Mouse (Mus musculus) midbrain, embryonic 16.5 days (tissue): Measurements from ENCODE around the gene 4930590J08Rik. TPM values are rescaled to one million over a fixed set of nuclear protein-coding genes. Genes with fewer than 3 reads are reported as not detected.
"Not testable (repeated sequence)": the region's sequence is repeated elsewhere in the genome, so short reads cannot be mapped to it uniquely, and the experiment has no call there.

ENCODE experiments used
- ATAC-seq: fragments of 200-750 bp; cut with Nextera tagmentation; 2 replicates; pipeline ENCODE4 v1.8.0; 2017; ENCODE audit warnings: moderate TSS enrichment
- H3K27ac ChIP-seq: fragments of 300-500 bp; sonication (generic); 2 replicates; pipeline ENCODE4 v1.5.1; 2014; ENCODE audit warnings: mild to moderate bottlenecking, low read length, mixed read lengths
- H3K27me3 ChIP-seq: fragments of 300-500 bp; sonication (generic); 2 replicates; pipeline ENCODE4 v1.6.1; 2014; ENCODE audit warnings: low read depth, low read length, mixed read lengths; ENCODE audit not compliant: control insufficient read depth, insufficient read depth
- H3K36me3 ChIP-seq: fragments of 300-500 bp; sonication (generic); 2 replicates; pipeline ENCODE4 v1.6.1; 2014; ENCODE audit warnings: mild to moderate bottlenecking, low read length, moderate library complexity, mixed read lengths; ENCODE audit not compliant: control insufficient read depth, insufficient read depth
- H3K4me1 ChIP-seq: fragments of 300-500 bp; sonication (generic); 2 replicates; pipeline ENCODE4 v1.6.1; 2014; ENCODE audit warnings: mild to moderate bottlenecking, low read length, mixed read lengths; ENCODE audit not compliant: control insufficient read depth, insufficient read depth
- H3K4me2 ChIP-seq: fragments of 300-500 bp; sonication (generic); 2 replicates; pipeline ENCODE4 v1.6.1; 2014; ENCODE audit warnings: mild to moderate bottlenecking, low read length, mixed read lengths
- H3K4me3 ChIP-seq: fragments of 300-500 bp; sonication (generic); 2 replicates; pipeline ENCODE4 v1.5.1; 2014; ENCODE audit warnings: low read depth, mild to moderate bottlenecking, low read length, moderate library complexity, mixed read lengths
- H3K9ac ChIP-seq: fragments of 300-500 bp; sonication (generic); 2 replicates; pipeline ENCODE4 v1.6.1; 2014; ENCODE audit warnings: low read depth, low read length, mixed read lengths
- H3K9me3 ChIP-seq: fragments of 300-500 bp; sonication (generic); replicated peaks from 2 replicates; pipeline ENCODE4 v1.6.1; 2014; ENCODE audit warnings: mild to moderate bottlenecking, low read length, mixed read lengths; ENCODE audit not compliant: control insufficient read depth, poor library complexity, severe bottlenecking
- WGBS: fragments of 180-500 bp; shearing (Covaris S2); extraction: QIAGEN DNeasy Blood & Tissue Kit; methylation state at CpG from one replicate; pipeline ENCODE4 v1.1.7; 2014; 5-methylcytosine and 5-hydroxymethylcytosine counted together
- polyA plus RNA-seq: library from polyadenylated mRNA; unstranded; fragments of >200 nt; fragmentation: Nextera tagmentation; extraction: Ambion mirVana; gene quantifications from 2 replicates; pipeline ENCODE4 v1.2.1, GENCODE M21; 2015

Gene 4930590J08Rik
- polyA plus RNA-seq, 1 experiment from 2014 or later, result 1.4 TPM

DNA sequence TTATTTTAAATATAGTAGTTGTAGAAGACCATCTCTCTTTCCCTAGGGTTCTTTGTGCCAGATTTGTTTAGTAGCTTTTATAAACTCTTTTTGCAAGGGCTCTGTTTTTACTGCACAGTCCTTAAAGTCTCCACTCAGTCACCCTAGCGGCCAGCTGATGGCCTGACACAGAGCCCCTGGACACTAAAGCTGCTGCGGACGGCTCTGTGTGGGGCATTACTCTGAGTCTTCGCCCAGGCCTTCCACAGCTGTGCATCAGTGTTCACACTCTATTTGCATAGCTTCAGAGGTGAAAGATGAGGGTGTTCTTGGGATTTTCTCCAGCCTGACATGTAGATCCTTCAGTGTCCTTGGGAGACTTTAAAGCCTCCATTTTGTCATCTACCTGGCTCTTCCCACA lies 35.9 kb downstream of the 4930590J08Rik start:
- 30% methylated on average over 4 of the region's 4 CpGs for WGBS
- H3K9ac ChIP-seq, result no peak overlapping the region
- H3K36me3 ChIP-seq, result no peaks in the 10 kb centered on the region
- H3K27me3 ChIP-seq, result no peaks in the 10 kb centered on the region
- H3K9me3 ChIP-seq, result no peaks in the 10 kb centered on the region
- H3K4me2 ChIP-seq, result no peak overlapping the region
- H3K27ac ChIP-seq, result no peak overlapping the region
- ATAC-seq, result no peak
- H3K4me1 ChIP-seq, result no peaks in the 10 kb centered on the region
- H3K4me3 ChIP-seq, result no peak overlapping the region

GRCm38 (mm10) chr6:91948426-91948825 lies 45.8 kb downstream of the 4930590J08Rik start:
- no peak overlapping the region for H3K4me3 ChIP-seq
- no peaks in the 10 kb centered on the region for H3K4me1 ChIP-seq
- 78% methylated on average over 2 of the region's 2 CpGs for WGBS
- no peaks in the 10 kb centered on the region for H3K36me3 ChIP-seq
- no peak overlapping the region for H3K9ac ChIP-seq
- H3K9me3 ChIP-seq, result no peaks in the 10 kb centered on the region
- H3K27me3 ChIP-seq, result no peaks in the 10 kb centered on the region
- ATAC-seq, result no peak
- no peak overlapping the region for H3K4me2 ChIP-seq
- H3K27ac ChIP-seq, result no peak overlapping the region

GRCm38 (mm10) chr6:91958015-91958414 lies 55.4 kb downstream of the 4930590J08Rik start:
- not testable (repeated sequence) for H3K27me3 ChIP-seq, ATAC-seq, H3K9ac ChIP-seq, H3K9me3 ChIP-seq, H3K4me2 ChIP-seq, H3K36me3 ChIP-seq, H3K4me3 ChIP-seq, H3K27ac ChIP-seq, H3K4me1 ChIP-seq
- WGBS, result 14% methylated on average over 3 of the region's 8 CpGs

GRCm38 (mm10) chr6:91960028-91960811 lies 57.6 kb downstream of the 4930590J08Rik start:
- Histone ChIP-seq H3K4me3 (no peak overlapping the region), H3K4me2 (no peak overlapping the region), H3K4me1 (no peaks in the 10 kb centered on the region), H3K27me3 (no peaks in the 10 kb centered on the region), H3K36me3 (no peaks in the 10 kb centered on the region), H3K9ac (no peak overlapping the region), H3K27ac (no peak overlapping the region), H3K9me3 (no peaks in the 10 kb centered on the region)
- 67% methylated on average over 8 of the region's 8 CpGs for WGBS
- no peak for ATAC-seq

DNA sequence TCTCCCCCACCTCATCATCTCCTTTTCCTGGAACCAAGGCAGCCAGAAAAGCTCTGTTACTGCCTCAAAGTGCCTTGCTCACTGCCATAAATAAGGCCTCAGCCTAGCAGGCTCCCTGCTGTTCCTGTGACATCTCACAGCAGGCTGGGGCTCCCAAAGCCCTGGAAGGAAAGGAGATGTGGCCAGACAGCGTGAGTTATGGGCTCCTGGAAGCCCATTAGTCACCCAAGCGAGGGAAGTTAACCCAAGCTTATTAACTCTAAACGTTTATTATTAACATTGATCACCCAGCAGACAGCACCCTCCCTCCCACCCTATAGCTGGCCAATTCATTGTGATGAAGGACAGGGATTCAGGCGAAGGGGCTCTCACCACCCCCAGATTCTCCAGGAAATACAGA lies 60.8 kb downstream of the 4930590J08Rik start:
- no peak for ATAC-seq
- Histone ChIP-seq H3K9me3 (no peaks in the 10 kb centered on the region), H3K4me3 (no peak overlapping the region), H3K36me3 (no peaks in the 10 kb centered on the region), H3K9ac (no peak overlapping the region), H3K27ac (no peak overlapping the region), H3K27me3 (no peaks in the 10 kb centered on the region), H3K4me2 (no peak overlapping the region), H3K4me1 (no peaks in the 10 kb centered on the region)
- 34% methylated on average over 4 of the region's 4 CpGs for WGBS

- Histone ChIP-seq H3K9ac (no peak overlapping the region), H3K27me3 (no peaks in the 10 kb centered on the region), H3K4me3 (no peak overlapping the region), H3K27ac (no peak overlapping the region), H3K36me3 (no peaks in the 10 kb centered on the region), H3K9me3 (no peaks in the 10 kb centered on the region), H3K4me1 (no peaks in the 10 kb centered on the region), H3K4me2 (no peak overlapping the region)
- 94% methylated on average over 8 of the region's 8 CpGs for WGBS
- no peak for ATAC-seq
Measured at GRCm38 (mm10) chr6:91965060-91965459, 62.5 kb downstream of the 4930590J08Rik start.

GRCm38 (mm10) chr6:91966006-91966405 lies 63.4 kb downstream of the 4930590J08Rik start:
- no peaks in the 10 kb centered on the region for H3K27me3 ChIP-seq
- no peak overlapping the region for H3K4me3 ChIP-seq
- no peak overlapping the region for H3K9ac ChIP-seq
- no peaks in the 10 kb centered on the region for H3K36me3 ChIP-seq
- no peak overlapping the region for H3K27ac ChIP-seq
- 56% methylated on average over 6 of the region's 6 CpGs for WGBS
- no peaks in the 10 kb centered on the region for H3K4me1 ChIP-seq
- no peak overlapping the region for H3K4me2 ChIP-seq
- no peaks in the 10 kb centered on the region for H3K9me3 ChIP-seq
- no peak for ATAC-seq

DNA sequence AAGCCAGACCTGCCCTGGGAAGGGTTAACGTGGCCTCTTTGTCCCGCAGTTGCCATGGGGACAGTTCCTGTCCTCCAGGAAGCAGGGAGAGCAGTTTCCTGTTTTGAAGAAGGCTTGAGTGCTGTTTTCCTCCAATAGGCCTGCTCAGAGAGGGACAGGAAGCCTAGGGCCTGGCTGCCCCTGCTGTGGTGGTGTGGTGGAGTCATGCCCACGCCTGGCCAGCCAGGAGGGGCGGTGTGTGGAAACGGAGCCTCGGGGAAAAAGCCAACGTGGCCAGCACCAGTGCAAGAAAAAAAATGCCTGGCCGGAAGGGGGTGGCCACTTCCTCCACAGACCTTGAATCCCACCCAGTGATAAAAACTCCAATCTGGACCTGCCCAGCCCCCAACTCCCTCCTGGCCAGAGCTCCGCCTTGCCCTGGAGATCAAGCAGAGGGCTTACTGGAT lies 69.6 kb downstream of the 4930590J08Rik start:
- no peak overlapping the region for H3K4me2 ChIP-seq
- WGBS, result 46% methylated on average over 9 of the region's 9 CpGs
- H3K9ac ChIP-seq, result peak overlapping the region; percentile 45; the same call in 1 of the 2 replicates
- H3K4me3 ChIP-seq, result no peak overlapping the region
- no peaks in the 10 kb centered on the region for H3K36me3 ChIP-seq
- no peaks in the 10 kb centered on the region for H3K9me3 ChIP-seq
- peaks cover 4% of the 10 kb centered on the region for H3K4me1 ChIP-seq
- no peak overlapping the region for H3K27ac ChIP-seq
- ATAC-seq, result peak; percentile 21; the same call in 1 of the 2 replicates
- no peaks in the 10 kb centered on the region for H3K27me3 ChIP-seq

- H3K4me1 ChIP-seq, result peaks cover 10% of the 10 kb centered on the region
- no peaks in the 10 kb centered on the region for H3K9me3 ChIP-seq
- no peak overlapping the region for H3K4me2 ChIP-seq
- WGBS, result 86% methylated on average over 6 of the region's 6 CpGs
- H3K4me3 ChIP-seq, result no peak overlapping the region
- no peak for ATAC-seq
- no peak overlapping the region for H3K27ac ChIP-seq
- no peaks in the 10 kb centered on the region for H3K27me3 ChIP-seq
- no peak overlapping the region for H3K9ac ChIP-seq
- H3K36me3 ChIP-seq, result no peaks in the 10 kb centered on the region
Measured at GRCm38 (mm10) chr6:91973972-91974371, 71.4 kb downstream of the 4930590J08Rik start.
